Mouse (Mus musculus) midbrain, embryonic 13.5 days (tissue): ENCODE data around the gene Syt1. TPM values are rescaled to one million over a fixed set of nuclear protein-coding genes. Genes with fewer than 3 reads are reported as not detected.

ENCODE experiments used
- ATAC-seq: fragments of 200-750 bp; cut with Nextera tagmentation; 2 replicates; pipeline ENCODE4 v1.8.0; 2017; ENCODE audit warnings: mild to moderate bottlenecking, moderate TSS enrichment, moderate library complexity
- H3K27ac ChIP-seq: fragments of 300-500 bp; sonication (generic); 2 replicates; pipeline ENCODE4 v1.5.1; 2015; ENCODE audit warnings: inconsistent platforms, mild to moderate bottlenecking, moderate library complexity
- H3K27me3 ChIP-seq: fragments of 300-500 bp; sonication (generic); 2 replicates; pipeline ENCODE4 v1.6.1; 2015; ENCODE audit warnings: mild to moderate bottlenecking, inconsistent platforms
- H3K36me3 ChIP-seq: fragments of 300-500 bp; sonication (generic); 2 replicates; pipeline ENCODE4 v1.6.1; 2015; ENCODE audit warnings: mild to moderate bottlenecking, inconsistent platforms
- H3K4me1 ChIP-seq: fragments of 300-500 bp; sonication (generic); replicated peaks from 2 replicates; pipeline ENCODE4 v1.6.1; 2015; ENCODE audit warnings: inconsistent platforms
- H3K4me2 ChIP-seq: fragments of 300-500 bp; sonication (generic); replicated peaks from 2 replicates; pipeline ENCODE4 v1.6.1; 2015; ENCODE audit warnings: moderate library complexity, mild to moderate bottlenecking, inconsistent platforms
- H3K4me3 ChIP-seq: fragments of 300-500 bp; sonication (generic); replicated peaks from 2 replicates; pipeline ENCODE4 v1.5.1; 2015; ENCODE audit warnings: mild to moderate bottlenecking, inconsistent platforms
- H3K9ac ChIP-seq: fragments of 300-500 bp; sonication (generic); replicated peaks from 2 replicates; pipeline ENCODE4 v1.6.1; 2015; ENCODE audit warnings: mild to moderate bottlenecking, inconsistent platforms
- H3K9me3 ChIP-seq: fragments of 300-500 bp; sonication (generic); 2 replicates; pipeline ENCODE4 v1.6.1; 2016; ENCODE audit warnings: mild to moderate bottlenecking, inconsistent platforms
- WGBS: fragments of 180-500 bp; shearing (Covaris S2); methylation state at CpG from one replicate; pipeline ENCODE4 v1.1.7; 2015; 5-methylcytosine and 5-hydroxymethylcytosine counted together
- polyA plus RNA-seq: library from polyadenylated mRNA; unstranded; fragments of >200 nt; fragmentation: Nextera tagmentation; extraction: Ambion mirVana; gene quantifications from 2 replicates; pipeline ENCODE4 v1.2.1, GENCODE M21; 2015

The Syt1 gene
- polyA plus RNA-seq, 1 experiment from 2014 or later, result 77.2 TPM

DNA sequence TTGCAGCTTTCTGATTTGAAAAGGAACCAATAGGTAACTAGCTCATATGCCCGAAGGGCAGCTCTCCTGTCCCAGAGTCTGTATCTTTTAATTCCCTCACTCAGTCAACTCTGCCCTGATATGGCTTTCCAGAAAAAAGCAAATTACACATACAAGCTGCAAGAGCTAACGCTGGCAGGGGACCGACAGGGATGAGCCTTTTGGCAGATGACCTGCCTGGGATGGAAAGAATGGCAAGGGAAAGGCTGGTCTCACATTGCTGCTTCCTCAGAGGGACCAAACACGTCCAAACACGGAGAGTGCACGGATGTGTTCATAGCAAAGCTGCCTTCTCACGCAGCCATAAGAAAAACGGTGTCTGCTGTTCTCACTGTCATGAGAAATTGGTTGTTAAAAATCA is 58.6 kb downstream of the Syt1 start:
- Histone ChIP-seq H3K9me3 (no peaks in the 10 kb centered on the region), H3K4me1 (no peaks in the 10 kb centered on the region), H3K4me2 (no peak overlapping the region), H3K36me3 (peaks cover 3% of the 10 kb centered on the region; the same call in 1 of the 2 replicates), H3K27ac (no peak overlapping the region; the same call in 1 of the 2 replicates), H3K9ac (no peak overlapping the region), H3K27me3 (no peaks in the 10 kb centered on the region), H3K4me3 (no peak overlapping the region)
- WGBS, result 86% methylated on average over 8 of the region's 8 CpGs
- no peak for ATAC-seq

DNA sequence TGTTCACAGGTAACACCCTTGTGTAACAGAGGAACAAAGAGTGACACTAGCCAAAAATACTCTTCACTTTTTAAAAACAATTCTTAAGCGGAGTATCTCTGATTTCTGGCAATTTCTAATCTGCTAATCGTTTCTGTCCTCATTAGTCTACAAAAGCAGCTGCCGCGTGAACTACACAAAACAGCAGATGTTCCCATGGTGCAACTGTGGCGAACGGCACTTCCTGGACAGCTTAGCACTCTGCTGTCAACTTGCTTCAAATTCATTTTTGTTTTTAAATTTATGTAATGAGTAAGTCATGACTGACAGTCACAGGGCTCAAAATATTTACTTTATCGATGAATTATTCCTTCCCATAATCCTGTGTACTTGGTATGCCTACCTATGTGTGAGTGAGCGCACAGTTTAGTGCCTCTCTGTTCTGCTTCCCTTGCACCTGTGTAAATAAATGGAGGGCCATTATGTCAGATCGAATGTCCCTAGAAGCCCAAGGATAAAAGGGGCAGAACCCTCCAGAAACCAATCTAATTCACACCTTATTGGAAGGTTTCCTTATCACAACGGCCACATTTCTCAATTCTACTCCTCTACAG is 73.8 kb downstream of the Syt1 start:
- Histone ChIP-seq H3K4me3 (no peak overlapping the region), H3K9ac (no peak overlapping the region), H3K9me3 (no peaks in the 10 kb centered on the region), H3K27me3 (no peaks in the 10 kb centered on the region), H3K36me3 (no peaks in the 10 kb centered on the region), H3K27ac (no peak overlapping the region), H3K4me2 (no peak overlapping the region), H3K4me1 (no peaks in the 10 kb centered on the region)
- WGBS, result 81% methylated on average over 10 of the region's 10 CpGs
- ATAC-seq, result peak; percentile 48; the same call in 1 of the 2 replicates

- Histone ChIP-seq H3K4me2 (no peak overlapping the region), H3K4me1 (no peaks in the 10 kb centered on the region), H3K27me3 (no peaks in the 10 kb centered on the region), H3K4me3 (no peak overlapping the region), H3K36me3 (no peaks in the 10 kb centered on the region), H3K9ac (no peak overlapping the region), H3K9me3 (no peaks in the 10 kb centered on the region), H3K27ac (no peak overlapping the region)
- 88% methylated on average over 3 of the region's 3 CpGs for WGBS
- no peak for ATAC-seq
Observed at GRCm38 (mm10) chr10:108930299-108930698, 80.5 kb downstream of the Syt1 start.

GRCm38 (mm10) chr10:108929676-108930075 is 81.1 kb downstream of the Syt1 start:
- Histone ChIP-seq H3K9ac (no peak overlapping the region), H3K27ac (no peak overlapping the region), H3K4me2 (no peak overlapping the region), H3K4me1 (no peaks in the 10 kb centered on the region), H3K36me3 (no peaks in the 10 kb centered on the region), H3K9me3 (no peaks in the 10 kb centered on the region), H3K27me3 (no peaks in the 10 kb centered on the region), H3K4me3 (no peak overlapping the region)
- ATAC-seq, result no peak
- WGBS, result 88% methylated on average over 6 of the region's 6 CpGs

DNA sequence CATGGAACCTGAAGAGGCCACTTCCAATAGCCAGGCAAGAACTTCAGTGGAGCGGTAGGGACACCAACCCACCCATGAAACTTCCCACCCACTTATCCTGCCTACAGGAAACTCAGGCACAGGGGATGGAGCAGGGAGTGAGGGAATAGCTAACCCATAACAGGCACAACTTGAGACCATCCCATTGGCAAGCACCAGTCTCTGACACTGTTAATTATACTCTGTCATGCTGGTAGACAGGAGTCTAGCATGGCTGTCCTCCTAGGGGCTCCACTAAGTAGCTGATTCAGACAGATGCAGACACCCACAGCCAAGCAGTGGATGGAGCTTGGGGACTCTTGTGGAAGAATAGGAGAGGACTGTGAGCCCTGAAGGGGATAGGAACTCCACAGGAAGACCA is 105.5 kb downstream of the Syt1 start:
- Histone ChIP-seq H3K27me3 (no peaks in the 10 kb centered on the region), H3K9me3 (no peaks in the 10 kb centered on the region), H3K4me2 (no peak overlapping the region), H3K36me3 (no peaks in the 10 kb centered on the region), H3K27ac (no peak overlapping the region), H3K9ac (no peak overlapping the region), H3K4me1 (no peaks in the 10 kb centered on the region; the same call in 1 of the 2 replicates), H3K4me3 (no peak overlapping the region)
- 96% methylated on average over 1 of the region's 1 CpGs for WGBS
- ATAC-seq, result no peak

- Histone ChIP-seq H3K4me3 (no peak overlapping the region), H3K36me3 (no peaks in the 10 kb centered on the region), H3K9me3 (no peaks in the 10 kb centered on the region), H3K27me3 (no peaks in the 10 kb centered on the region), H3K9ac (no peak overlapping the region), H3K4me2 (no peak overlapping the region), H3K4me1 (no peaks in the 10 kb centered on the region; the same call in 1 of the 2 replicates), H3K27ac (no peak overlapping the region)
- WGBS, result 80% methylated on average over 4 of the region's 4 CpGs
- no peak for ATAC-seq
Observed at GRCm38 (mm10) chr10:108904371-108904770, 106.4 kb downstream of the Syt1 start.

GRCm38 (mm10) chr10:108896529-108896928 is 114.3 kb downstream of the Syt1 start:
- no peak overlapping the region for H3K4me2 ChIP-seq
- no peaks in the 10 kb centered on the region for H3K36me3 ChIP-seq
- ATAC-seq, result no peak
- 85% methylated on average over 5 of the region's 5 CpGs for WGBS
- H3K9me3 ChIP-seq, result no peaks in the 10 kb centered on the region
- no peak overlapping the region for H3K27ac ChIP-seq
- no peaks in the 10 kb centered on the region for H3K4me1 ChIP-seq
- no peak overlapping the region for H3K4me3 ChIP-seq
- H3K27me3 ChIP-seq, result no peaks in the 10 kb centered on the region
- H3K9ac ChIP-seq, result no peak overlapping the region

DNA sequence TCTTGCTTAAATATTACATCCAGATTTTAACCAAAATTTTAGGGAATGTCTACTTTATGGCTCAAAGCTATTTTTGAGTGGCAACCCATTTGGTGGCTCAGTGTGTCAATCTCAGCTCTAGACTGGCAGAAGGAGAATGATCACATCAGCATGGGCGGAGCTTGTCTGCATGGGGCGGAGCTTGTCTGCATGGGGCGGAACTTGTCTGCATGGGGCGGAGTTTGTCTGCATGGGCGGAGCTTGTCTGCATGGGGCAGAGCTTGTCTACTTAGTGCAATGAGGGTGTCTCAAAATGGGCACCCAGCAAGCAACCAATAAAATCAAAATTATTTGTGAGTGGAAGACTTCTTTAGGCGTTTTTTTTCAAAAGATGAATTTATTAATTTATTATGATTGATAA is 117.5 kb downstream of the Syt1 start:
- ATAC-seq, result no peak
- H3K9me3 ChIP-seq, result no peaks in the 10 kb centered on the region
- H3K27ac ChIP-seq, result no peak overlapping the region
- no peaks in the 10 kb centered on the region for H3K4me1 ChIP-seq
- 97% methylated on average over 6 of the region's 6 CpGs for WGBS
- H3K36me3 ChIP-seq, result no peaks in the 10 kb centered on the region
- no peak overlapping the region for H3K4me2 ChIP-seq
- H3K9ac ChIP-seq, result no peak overlapping the region
- H3K27me3 ChIP-seq, result no peaks in the 10 kb centered on the region
- no peak overlapping the region for H3K4me3 ChIP-seq

- no peaks in the 10 kb centered on the region for H3K36me3 ChIP-seq
- no peaks in the 10 kb centered on the region for H3K4me1 ChIP-seq
- no peaks in the 10 kb centered on the region for H3K27me3 ChIP-seq
- H3K9ac ChIP-seq, result no peak overlapping the region
- 94% methylated on average over 1 of the region's 1 CpGs for WGBS
- H3K27ac ChIP-seq, result no peak overlapping the region
- H3K4me3 ChIP-seq, result no peak overlapping the region
- H3K9me3 ChIP-seq, result no peaks in the 10 kb centered on the region
- H3K4me2 ChIP-seq, result no peak overlapping the region
- ATAC-seq, result no peak
Observed at GRCm38 (mm10) chr10:108892441-108892840, 118.3 kb downstream of the Syt1 start.

- peaks cover 8% of the 10 kb centered on the region for H3K4me1 ChIP-seq
- WGBS, result 71% methylated on average over 4 of the region's 4 CpGs
- no peak overlapping the region for H3K4me3 ChIP-seq
- no peak overlapping the region for H3K9ac ChIP-seq
- ATAC-seq, result no peak
- no peaks in the 10 kb centered on the region for H3K9me3 ChIP-seq
- no peaks in the 10 kb centered on the region for H3K36me3 ChIP-seq
- H3K27me3 ChIP-seq, result no peaks in the 10 kb centered on the region
- H3K4me2 ChIP-seq, result no peak overlapping the region
- H3K27ac ChIP-seq, result no peak overlapping the region
Observed at GRCm38 (mm10) chr10:108889084-108889483, 121.7 kb downstream of the Syt1 start.

DNA sequence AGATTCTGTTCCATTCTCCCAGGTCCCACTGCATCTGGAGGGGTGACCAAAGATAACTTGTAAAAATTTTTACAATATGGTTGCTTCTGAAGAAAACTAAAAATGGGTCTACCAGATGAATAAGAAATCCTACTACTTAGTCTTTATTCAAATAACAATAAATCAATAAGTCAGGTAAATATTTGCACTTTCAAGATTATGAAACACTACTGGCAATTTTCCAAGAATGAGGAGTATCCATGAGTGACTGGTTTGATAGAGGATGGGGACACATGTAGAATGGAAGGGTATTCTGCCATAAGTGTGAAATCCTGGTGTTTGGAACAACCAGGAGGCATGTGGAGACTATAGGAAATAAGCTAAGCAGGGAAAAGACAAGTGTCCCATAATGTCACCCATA is 124.0 kb downstream of the Syt1 start:
- Histone ChIP-seq H3K27ac (no peak overlapping the region), H3K4me3 (no peak overlapping the region), H3K9me3 (no peaks in the 10 kb centered on the region), H3K36me3 (no peaks in the 10 kb centered on the region), H3K4me2 (no peak overlapping the region), H3K9ac (no peak overlapping the region), H3K27me3 (no peaks in the 10 kb centered on the region), H3K4me1 (peaks cover 9% of the 10 kb centered on the region)
- ATAC-seq, result no peak

- Histone ChIP-seq H3K9ac (no peak overlapping the region), H3K4me2 (no peak overlapping the region), H3K27ac (no peak overlapping the region), H3K4me3 (no peak overlapping the region), H3K9me3 (no peaks in the 10 kb centered on the region), H3K27me3 (no peaks in the 10 kb centered on the region), H3K4me1 (peaks cover 9% of the 10 kb centered on the region), H3K36me3 (no peaks in the 10 kb centered on the region)
- WGBS, result 83% methylated on average over 1 of the region's 1 CpGs
- no peak for ATAC-seq
Observed at GRCm38 (mm10) chr10:108885769-108886168, 125.0 kb downstream of the Syt1 start.

DNA sequence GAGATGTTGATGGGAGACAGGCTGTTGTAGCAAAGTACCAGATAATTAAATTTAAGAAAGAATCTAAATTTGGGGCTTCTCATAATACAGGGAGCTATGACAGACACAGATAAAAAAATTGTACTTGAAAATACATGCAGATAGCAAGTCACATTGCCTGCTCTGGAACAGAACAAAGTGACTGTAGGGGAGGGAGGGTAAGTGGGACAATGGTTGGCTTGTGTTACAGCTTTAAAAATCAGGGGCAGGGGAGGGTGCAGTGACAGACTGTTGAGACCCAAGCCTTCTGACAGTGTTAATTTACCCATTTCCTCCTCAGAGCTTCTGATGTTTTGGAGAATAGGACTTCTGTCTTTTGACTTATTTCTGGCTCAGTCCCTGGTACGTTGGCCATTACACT is 126.3 kb downstream of the Syt1 start:
- Histone ChIP-seq H3K4me3 (no peak overlapping the region), H3K9ac (no peak overlapping the region), H3K36me3 (no peaks in the 10 kb centered on the region), H3K9me3 (no peaks in the 10 kb centered on the region), H3K27ac (0 out of 2 replicates have a peak overlapping the region, but pooled peaks have one; percentile 56), H3K27me3 (no peaks in the 10 kb centered on the region), H3K4me1 (peaks cover 9% of the 10 kb centered on the region), H3K4me2 (no peak overlapping the region)
- WGBS, result 56% methylated on average over 1 of the region's 1 CpGs
- ATAC-seq, result peak; percentile 68; the same call in 1 of the 2 replicates
